Mouse (Mus musculus) Patski (cell line): ENCODE measurements around the gene Srcin1. TPM values are rescaled to one million over a fixed set of nuclear protein-coding genes. Genes with fewer than 3 reads are reported as not detected.

Source experiments
- ATAC-seq: fragments of 100-300 bp; one replicate; pipeline ENCODE4 v1.8.0; 2021
- CTCF ChIA-PET: fragments of 350-600 bp; sonication (Branson Sonifier 250); formaldehyde crosslinking; loops from one replicate; lab custom pipeline; 2022; ENCODE audit warnings: inconsistent platforms; lab: Charles Lee
- POLR2A ChIA-PET: fragments of 350-600 bp; sonication (Branson Sonifier 250); formaldehyde crosslinking; loops from one replicate; lab custom pipeline; 2022; ENCODE audit warnings: antibody characterized with exemption, inconsistent platforms; lab: Charles Lee
- DNase-seq: peaks from one replicate; pipeline ENCODE4 v3.0.0-alpha.2; 2011; ENCODE audit warnings: low read depth, low spot score
- H3K27me3 ChIP-seq: fragments of 371-371 bp; one replicate; pipeline ENCODE4 v1.5.1; 2021
- CTCF ChIP-seq: fragments of 100-300 bp; IDR thresholded peaks from one replicate; pipeline ENCODE4 v1.5.1; 2021
- in situ Hi-C: fragments of 300-500 bp; cut with MboI; formaldehyde crosslinking; loops from 3 replicates; pipeline ENCODE4 v1.11.1; 2018; ENCODE audit warnings: low pct_unique_long_range_greater_than_20kb, mixed read lengths
- polyA plus RNA-seq: library from polyadenylated mRNA; unstranded; gene quantifications from one replicate; pipeline ENCODE4 v1.2.3, GENCODE M21; 2021

The Srcin1 gene
- polyA plus RNA-seq, 1 experiment from 2014 or later = 1.8 TPM

GRCm38 (mm10) chr11:97499865-97500719, 75.9 kb downstream of the Srcin1 start, which contains the start of gene 4933428G20Rik:
4933428G20Rik (minus strand) TSS chr11:97500340.
- CTCF ChIA-PET = no interaction called here
- DNase-seq (no peak), ATAC-seq (no peak)
- TF ChIP-seq CTCF = no peak
- H3K27me3 ChIP-seq = no peaks in the 10 kb centered on the region
- in situ Hi-C loops = no loop called here
- POLR2A ChIA-PET = no interaction called here

GRCm38 (mm10) chr11:97497543-97497942, 78.4 kb downstream of the Srcin1 start:
- ATAC-seq (no peak), DNase-seq (no peak)
- in situ Hi-C loops = no loop called here
- no peak for TF ChIP-seq CTCF
- CTCF ChIA-PET = interaction anchor here (1.2 kb wide), 1 partner anchor 8 kb away, joined by 3 read pairs; no protein-coding TSS in a partner anchor
- H3K27me3 ChIP-seq = no peaks in the 10 kb centered on the region
- POLR2A ChIA-PET = no interaction called here

GRCm38 (mm10) chr11:97492836-97493235, 83.2 kb downstream of the Srcin1 start:
- no peaks in the 10 kb centered on the region for H3K27me3 ChIP-seq
- ChIA-PET POLR2A (no interaction called here), CTCF (interaction anchor here (0.8 to 1.2 kb wide), 2 partner anchors 16 to 40 kb away, joined by 4 read pairs; no protein-coding TSS in a partner anchor)
- DNase-seq (no peak), ATAC-seq (no peak)
- in situ Hi-C loops = no loop called here
- TF ChIP-seq CTCF = no peak

- ATAC-seq = no peak
- ChIA-PET POLR2A (no interaction called here), CTCF (no interaction called here)
Observed at GRCm38 (mm10) chr11:97491640-97492039, 84.3 kb downstream of the Srcin1 start.

GRCm38 (mm10) chr11:97489589-97490324, 86.2 kb downstream of the Srcin1 start:
- peak; percentile 8 for ATAC-seq
- POLR2A ChIA-PET = no interaction called here
- CTCF ChIA-PET = interaction anchor here (0.7 to 1.8 kb wide), 12 partner anchors 8 to 130 kb away, joined by 3 to 7 read pairs (median 4); partner anchors contain the start of gene Srcin1
- TF ChIP-seq CTCF = peak; percentile 92
- H3K27me3 ChIP-seq = no peaks in the 10 kb centered on the region
- no peak for DNase-seq
- in situ Hi-C loops = loop anchor here (5.0 kb wide), 1 partner anchor 133 kb away; no protein-coding TSS in a partner anchor

More at GRCm38 (mm10) chr11:97491640-97492039, 84.3 kb downstream of the Srcin1 start:
- in situ Hi-C loops = no loop called here
- TF ChIP-seq CTCF = no peak
- DNase-seq = no peak
- H3K27me3 ChIP-seq = no peaks in the 10 kb centered on the region

- no peak for TF ChIP-seq CTCF
- ATAC-seq (no peak), DNase-seq (no peak)
- no peaks in the 10 kb centered on the region for H3K27me3 ChIP-seq
- POLR2A ChIA-PET = no interaction called here
- in situ Hi-C loops = loop anchor here (5.0 kb wide), 1 partner anchor 135 kb away; no protein-coding TSS in a partner anchor
- CTCF ChIA-PET = interaction anchor here (1.3 kb wide), 1 partner anchor 11 kb away, joined by 3 read pairs; no protein-coding TSS in a partner anchor
Observed at GRCm38 (mm10) chr11:97487656-97488055, 88.3 kb downstream of the Srcin1 start.

GRCm38 (mm10) chr11:97485661-97486060, 90.3 kb downstream of the Srcin1 start:
- POLR2A ChIA-PET = no interaction called here
- CTCF ChIA-PET = no interaction called here
- ATAC-seq = no peak
- in situ Hi-C loops = loop anchor here (5.0 kb wide), 1 partner anchor 137 kb away; no protein-coding TSS in a partner anchor
- TF ChIP-seq CTCF = no peak
- no peaks in the 10 kb centered on the region for H3K27me3 ChIP-seq
- no peak for DNase-seq

- CTCF ChIA-PET = interaction anchor here (1.7 kb wide), 1 partner anchor 10 kb away, joined by 6 read pairs; no protein-coding TSS in a partner anchor
- TF ChIP-seq CTCF = no peak
- ATAC-seq (no peak), DNase-seq (no peak)
- H3K27me3 ChIP-seq = no peaks in the 10 kb centered on the region
- POLR2A ChIA-PET = no interaction called here
- in situ Hi-C loops = no loop called here
Observed at GRCm38 (mm10) chr11:97479824-97480223, 96.2 kb downstream of the Srcin1 start.

- no peak for TF ChIP-seq CTCF
- ChIA-PET CTCF (interaction anchor here (1.7 kb wide), 1 partner anchor 10 kb away, joined by 6 read pairs; no protein-coding TSS in a partner anchor), POLR2A (no interaction called here)
- no peaks in the 10 kb centered on the region for H3K27me3 ChIP-seq
- in situ Hi-C loops = no loop called here
- DNase-seq (no peak), ATAC-seq (no peak)
Observed at GRCm38 (mm10) chr11:97479085-97479484, 96.9 kb downstream of the Srcin1 start.

GRCm38 (mm10) chr11:97478345-97478744, 97.6 kb downstream of the Srcin1 start:
- no peak for TF ChIP-seq CTCF
- in situ Hi-C loops = no loop called here

More at GRCm38 (mm10) chr11:97478345-97478744, 97.6 kb downstream of the Srcin1 start:
- ATAC-seq (no peak), DNase-seq (no peak)
- CTCF ChIA-PET = interaction anchor here (1.7 kb wide), 1 partner anchor 11 kb away, joined by 6 read pairs; no protein-coding TSS in a partner anchor
- POLR2A ChIA-PET = no interaction called here
- H3K27me3 ChIP-seq = no peaks in the 10 kb centered on the region
